Mouse (Mus musculus): Measurements from ENCODE around the gene Olfr749.
"Not testable (repeated sequence)": the region's sequence is repeated elsewhere in the genome, so short reads cannot be mapped to it uniquely, and the experiment has no call there.

The Olfr749 gene

GRCm38 (mm10) chr14:50744994-50745393 is at the start of gene Olfr749:
Olfr749 (minus strand) TSS chr14:50745094.
- DNase-seq = no peak

- no peak for DNase-seq
Measured at GRCm38 (mm10) chr14:50788157-50788556, 43.3 kb upstream of the Olfr749 start.

DNA sequence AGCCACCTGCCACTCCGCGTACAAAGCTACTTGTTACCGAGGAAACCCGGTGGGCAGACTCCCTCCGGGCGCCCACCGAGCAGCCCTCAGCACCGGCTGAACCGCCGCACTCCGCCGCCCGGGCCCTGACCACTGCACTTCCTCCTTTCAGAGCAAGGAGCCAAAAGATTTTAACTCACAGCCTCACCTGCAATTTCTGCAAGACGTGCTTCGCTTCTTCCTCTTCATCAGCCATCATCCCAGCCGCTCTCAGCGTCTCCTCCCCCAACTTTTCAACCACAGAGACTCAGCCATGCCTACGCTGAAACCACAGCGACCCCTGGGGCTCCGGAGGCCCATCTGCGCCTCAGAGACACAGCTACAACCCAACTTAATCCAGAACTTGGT is 40.4 kb upstream of the Olfr749 start, which contains the start of gene Ttc5:
Gene Ttc5, minus strand, starts transcription at position 269 of the 387 bp plus-strand sequence.
- peak; percentile 87 for DNase-seq

- no peak for DNase-seq
Measured at GRCm38 (mm10) chr14:50784391-50785250, 39.7 kb upstream of the Olfr749 start.

DNA sequence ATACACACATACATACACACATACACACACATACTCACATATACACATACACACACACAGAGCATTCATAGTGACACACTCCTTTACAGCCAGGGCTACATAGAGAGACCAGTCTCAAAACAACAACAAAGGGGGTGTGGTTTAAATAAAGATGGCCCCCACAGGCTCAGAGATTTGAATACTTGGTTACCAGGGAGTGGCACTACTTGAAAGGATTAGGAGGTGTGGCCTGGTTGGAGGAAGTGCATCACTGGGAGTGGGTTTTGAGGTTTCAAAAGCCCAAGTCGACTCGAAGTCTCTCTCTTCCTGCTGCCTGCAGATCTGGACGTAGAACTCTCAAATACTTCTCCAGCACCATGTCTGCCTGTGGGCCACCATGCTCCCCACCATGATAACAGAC is 37.3 kb upstream of the Olfr749 start:
- no peak for DNase-seq

DNA sequence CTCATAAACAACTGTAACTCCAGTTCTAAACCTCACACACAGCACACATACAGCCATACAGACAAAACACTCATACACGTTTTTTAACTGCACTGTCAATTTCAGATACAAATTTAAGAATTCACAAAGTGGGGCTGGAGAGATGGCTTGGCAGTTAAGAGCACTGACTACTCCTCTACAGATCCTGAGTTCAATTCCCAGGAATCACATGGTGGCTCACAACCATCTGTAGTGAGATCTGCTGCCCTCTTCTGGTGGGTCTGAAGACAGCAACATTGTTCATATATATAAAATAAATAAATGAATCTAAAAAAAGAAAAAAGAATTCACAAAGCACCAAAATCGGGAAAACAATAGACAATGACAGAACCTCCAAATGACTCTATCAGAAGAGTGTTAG is 26.4 kb upstream of the Olfr749 start:
- no peak for DNase-seq

- DNase-seq = no peak
Measured at GRCm38 (mm10) chr14:50765736-50766135, 20.8 kb upstream of the Olfr749 start.

- DNase-seq = no peak
Measured at GRCm38 (mm10) chr14:50758416-50759085, 13.7 kb upstream of the Olfr749 start.

- DNase-seq = no peak
Measured at GRCm38 (mm10) chr14:50741584-50741983, 3.3 kb downstream of the Olfr749 start.

GRCm38 (mm10) chr14:50740334-50740733 is 4.6 kb downstream of the Olfr749 start:
- no peak for DNase-seq

GRCm38 (mm10) chr14:50722371-50722770 is 22.5 kb downstream of the Olfr749 start:
- not testable (repeated sequence) for DNase-seq

GRCm38 (mm10) chr14:50719875-50720274 is 25.0 kb downstream of the Olfr749 start:
- DNase-seq = not testable (repeated sequence)

- DNase-seq = no peak
Measured at GRCm38 (mm10) chr14:50707073-50707472, 37.8 kb downstream of the Olfr749 start, which contains the start of gene Olfr748. Olfr748 (plus strand) TSS chr14:50707373.

GRCm38 (mm10) chr14:50693106-50693505 is 51.8 kb downstream of the Olfr749 start, which contains the start of gene Olfr747:
Olfr747 (minus strand) TSS chr14:50693206.
- no peak for DNase-seq
